Mouse (Mus musculus) activated CD4-positive, CD25-positive, alpha-beta regulatory T cell, adult 4 months (primary cell): ENCODE results near the gene Rspo1. TPM values are rescaled to one million over a fixed set of nuclear protein-coding genes. Genes with fewer than 3 reads are reported as not detected.
"Not testable (repeated sequence)": the region's sequence is repeated elsewhere in the genome, so short reads cannot be mapped to it uniquely, and the experiment has no call there.

Experiments
- ATAC-seq: one replicate; pipeline ENCODE4 v1.8.0; 2017
- polyA plus RNA-seq, 2 experiments: library from polyadenylated mRNA; unstranded; fragments of 100-300 nt; shearing (Covaris generic); gene quantifications; one replicate each; pipeline ENCODE4 v1.2.1; 2017

Rspo1 gene
- not detected for polyA plus RNA-seq

DNA sequence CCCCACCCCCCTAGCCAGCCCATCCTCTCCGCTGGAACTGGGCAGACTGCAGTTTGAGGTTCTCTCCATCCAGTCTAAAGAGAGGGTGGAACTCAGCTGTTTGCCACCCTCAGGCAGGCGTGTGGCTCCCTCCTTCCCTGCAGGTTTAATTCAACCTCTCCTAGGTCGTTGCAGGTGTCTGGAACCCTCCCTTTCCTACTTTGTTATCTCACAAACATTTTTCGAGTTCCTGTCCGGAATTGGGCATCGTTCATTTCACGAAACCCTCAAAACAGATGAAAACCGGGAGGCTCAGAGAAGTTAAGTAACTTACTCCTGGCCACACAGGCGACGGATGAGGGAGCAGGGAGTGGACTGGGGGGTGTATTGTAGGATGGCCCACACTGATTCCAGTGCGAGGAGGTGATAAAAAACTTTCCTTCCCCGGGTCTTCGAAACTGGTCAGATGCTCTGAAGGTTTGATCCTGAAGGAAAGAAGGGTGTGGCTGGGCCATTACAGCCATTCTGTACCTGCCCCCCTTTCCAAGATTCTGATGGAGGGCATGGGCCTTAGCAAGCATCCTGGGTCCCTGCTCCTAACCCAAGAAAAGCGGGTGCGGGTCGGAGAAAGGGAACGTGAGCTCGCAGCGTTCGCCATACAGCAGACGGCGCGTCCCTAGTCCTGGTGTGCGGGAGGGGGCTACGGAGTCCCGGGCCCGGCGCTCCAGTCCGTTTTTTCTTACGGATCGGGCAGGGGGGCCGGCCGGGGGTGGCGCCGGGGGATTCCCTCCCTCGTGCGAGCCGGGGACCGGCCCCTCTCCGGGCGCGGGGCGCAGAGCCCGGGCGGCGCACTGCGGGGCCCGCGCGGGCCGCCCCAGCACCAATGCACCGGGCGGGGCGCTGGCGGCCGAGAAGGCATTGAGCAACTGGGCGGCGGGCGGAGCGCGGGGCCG is at the start of gene Rspo1:
Gene Rspo1 (plus strand): TSS at position 760 of the 932 bp plus-strand sequence.
- ATAC-seq: no peak

DNA sequence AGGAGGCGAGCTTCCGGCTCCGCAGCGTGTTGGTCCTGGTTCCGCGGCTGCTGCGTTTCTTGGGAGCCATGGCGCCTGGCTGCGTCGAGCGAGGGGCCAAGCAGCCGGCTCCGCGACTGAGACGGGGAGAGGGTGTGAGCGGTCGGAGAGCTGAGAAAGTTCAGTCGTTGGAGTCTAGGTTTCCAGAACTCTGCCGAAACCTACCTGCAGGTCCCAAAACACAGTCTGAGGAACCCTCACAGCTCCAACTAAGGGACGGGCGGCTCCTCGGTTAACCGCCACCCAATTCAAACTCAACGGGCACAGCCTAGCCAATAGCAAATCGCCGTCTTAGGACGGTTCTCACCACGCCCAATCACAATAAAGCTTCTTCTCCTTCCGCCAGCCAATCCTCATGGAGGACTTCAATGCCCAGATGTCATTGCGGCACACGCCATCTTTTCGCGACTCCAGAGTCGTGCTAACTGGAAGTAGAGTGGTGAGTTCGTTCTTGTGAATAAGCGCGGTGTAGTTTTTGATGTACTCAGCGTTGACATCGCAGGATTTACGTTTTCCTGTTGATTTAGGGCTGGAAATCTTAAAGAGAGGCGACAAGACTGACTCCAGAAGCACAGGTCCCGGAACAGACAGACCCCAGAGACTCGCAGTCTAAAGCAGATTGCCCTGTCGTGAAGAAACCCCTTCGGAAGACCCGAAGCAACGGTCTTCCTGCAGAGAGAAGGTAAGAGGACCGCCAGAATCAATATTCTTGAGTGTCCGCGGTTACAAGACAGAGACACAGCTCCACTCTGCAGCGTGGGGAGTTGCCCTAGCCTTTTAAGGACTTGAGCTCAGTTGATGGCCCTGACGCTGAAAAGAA is 49.4 kb upstream of the Rspo1 start, which contains the start of gene 9930104L06Rik:
Gene 9930104L06Rik (plus strand): TSS at position 436 of the 859 bp plus-strand sequence.
- peak; percentile 100 for ATAC-seq

DNA sequence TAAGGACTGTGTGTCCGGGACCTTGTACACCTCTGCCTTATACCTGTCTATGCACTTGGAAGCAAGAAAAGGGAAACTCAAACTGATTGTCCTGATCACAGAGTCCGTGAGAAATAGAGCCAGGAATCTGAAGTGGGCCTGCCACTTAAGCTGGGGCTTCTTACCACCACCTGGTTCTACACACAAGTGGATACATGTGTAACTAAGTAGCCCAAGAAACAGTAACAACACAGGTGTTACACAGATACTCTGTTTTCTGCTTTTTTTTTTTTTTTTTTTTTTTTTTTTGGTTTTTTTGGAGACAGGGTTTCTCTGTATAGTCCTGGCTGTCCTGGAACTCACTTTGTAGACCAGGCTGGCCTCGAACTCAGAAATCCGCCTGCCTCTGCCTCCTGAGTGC is 47.0 kb upstream of the Rspo1 start, which contains the start of gene Cdca8:
Gene Cdca8 (minus strand): TSS at position 101 of the 400 bp plus-strand sequence.
- ATAC-seq: not testable (repeated sequence)

DNA sequence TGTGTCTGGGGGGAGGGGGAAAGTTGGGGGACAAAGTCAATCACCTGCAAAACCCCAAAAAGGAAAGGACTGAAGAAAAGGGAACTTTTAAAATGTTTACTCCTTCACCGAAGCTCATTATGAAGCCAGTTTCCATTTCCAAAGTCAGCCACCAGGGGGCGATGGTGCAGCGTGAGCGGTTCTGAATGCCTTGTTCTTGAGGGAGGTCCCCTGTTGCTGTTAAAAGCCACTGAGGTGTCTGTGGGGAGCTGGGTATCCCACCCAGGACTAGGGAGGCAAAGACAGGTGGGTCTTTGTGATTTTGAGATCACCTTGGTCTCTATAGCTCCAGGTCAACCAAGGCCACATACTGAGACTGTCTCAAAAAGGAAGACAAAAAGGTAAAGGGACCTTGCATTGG is 43.2 kb upstream of the Rspo1 start:
- ATAC-seq: peak; percentile 73

DNA sequence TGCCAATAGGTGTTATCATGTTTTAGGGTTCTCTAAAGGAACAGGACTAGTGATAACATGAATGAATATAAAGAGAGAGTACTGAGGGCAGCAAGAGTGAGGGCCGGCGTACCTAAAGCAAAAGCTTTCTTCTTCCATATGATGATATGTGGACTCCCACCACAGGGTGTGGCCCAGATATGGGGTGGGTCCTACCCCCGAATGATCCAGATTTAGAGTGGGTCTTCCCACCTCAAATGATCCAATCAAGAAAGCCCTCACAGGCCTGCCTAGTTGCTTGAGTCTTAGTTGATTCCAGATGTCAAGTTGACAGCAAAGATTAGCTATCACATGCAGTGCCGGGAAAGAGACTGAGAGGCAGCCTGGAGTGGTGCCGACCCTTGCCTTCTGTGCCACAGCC is 42.4 kb upstream of the Rspo1 start:
- no peak for ATAC-seq

DNA sequence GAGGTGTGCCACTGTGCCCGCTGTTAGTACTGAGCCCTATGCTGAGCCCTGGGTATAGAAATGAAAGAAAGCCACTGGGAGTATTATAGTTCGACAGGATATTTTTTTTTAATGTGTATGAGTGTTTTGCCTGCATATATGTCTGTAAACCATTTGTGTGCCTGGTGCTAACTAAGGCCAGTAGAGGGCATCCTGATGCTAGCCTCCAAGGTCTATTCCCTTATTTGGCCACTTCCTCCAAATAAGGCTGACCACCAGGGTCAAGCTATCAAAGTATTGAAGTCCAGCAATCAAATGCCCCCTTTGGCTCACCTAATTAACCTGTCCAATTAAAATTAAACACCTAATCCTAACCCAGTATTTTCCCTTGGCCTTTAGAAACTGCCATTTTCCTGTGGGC is 41.3 kb upstream of the Rspo1 start:
- no peak for ATAC-seq

DNA sequence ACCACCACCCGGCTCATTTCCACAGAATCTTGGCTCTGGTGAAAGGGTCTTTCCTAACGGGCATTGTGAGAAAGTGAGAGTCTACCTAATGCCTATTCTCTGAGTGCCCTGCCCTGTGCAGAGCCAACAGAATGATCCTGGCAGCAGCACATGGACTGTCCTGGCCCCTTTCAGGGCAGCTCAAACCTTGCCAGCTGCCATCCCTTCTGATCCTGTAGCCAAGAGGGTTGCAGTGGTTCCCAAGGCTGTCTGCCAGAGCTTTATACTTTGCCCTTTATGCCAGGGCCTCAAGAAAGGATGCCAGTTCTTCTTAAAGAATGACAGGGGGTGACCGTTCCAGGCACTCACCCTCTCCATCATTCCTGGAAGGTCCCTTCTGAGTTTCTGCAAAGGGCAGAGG is 36.7 kb upstream of the Rspo1 start:
- no peak for ATAC-seq

DNA sequence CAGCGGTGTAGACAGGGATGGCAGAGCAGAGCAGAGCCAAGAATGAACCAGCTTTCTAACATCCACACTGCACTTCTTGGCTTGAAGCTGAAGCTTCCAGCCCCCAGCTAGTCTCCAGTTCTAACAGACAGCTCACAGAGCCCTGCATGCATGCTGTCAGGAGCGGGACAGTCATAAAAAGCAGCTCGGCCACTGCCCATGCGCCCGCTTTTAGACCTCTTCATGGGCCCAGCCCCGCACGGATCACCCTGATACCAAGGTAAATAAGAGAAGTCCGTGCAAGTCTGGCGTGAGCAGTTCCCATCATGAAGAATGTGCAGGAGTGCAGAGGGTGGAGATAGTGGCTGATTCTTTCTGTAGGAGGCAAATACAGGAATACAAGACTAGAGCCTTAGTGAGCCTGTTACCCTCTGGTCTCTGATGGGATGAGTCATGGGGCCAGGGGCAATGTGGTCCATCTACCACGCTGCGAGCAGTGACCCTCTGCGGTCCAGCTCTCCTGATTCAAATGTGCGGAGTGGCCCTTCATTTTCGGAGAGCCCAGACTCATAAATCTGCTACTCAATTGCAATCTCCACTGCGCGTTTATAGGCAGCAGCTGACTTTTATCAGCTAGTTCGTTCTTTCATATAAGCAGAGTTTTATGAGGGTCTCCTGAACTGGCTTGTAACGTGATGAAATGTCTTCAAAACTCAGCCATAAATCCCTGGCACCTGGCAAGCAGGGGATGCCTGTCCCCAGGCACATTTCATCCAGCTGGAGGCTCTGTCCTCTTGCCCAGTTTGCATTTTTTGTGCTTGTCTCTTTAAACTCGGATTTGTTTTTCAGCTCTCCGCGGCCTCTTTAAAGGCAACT is 35.8 kb upstream of the Rspo1 start:
- ATAC-seq: no peak

DNA sequence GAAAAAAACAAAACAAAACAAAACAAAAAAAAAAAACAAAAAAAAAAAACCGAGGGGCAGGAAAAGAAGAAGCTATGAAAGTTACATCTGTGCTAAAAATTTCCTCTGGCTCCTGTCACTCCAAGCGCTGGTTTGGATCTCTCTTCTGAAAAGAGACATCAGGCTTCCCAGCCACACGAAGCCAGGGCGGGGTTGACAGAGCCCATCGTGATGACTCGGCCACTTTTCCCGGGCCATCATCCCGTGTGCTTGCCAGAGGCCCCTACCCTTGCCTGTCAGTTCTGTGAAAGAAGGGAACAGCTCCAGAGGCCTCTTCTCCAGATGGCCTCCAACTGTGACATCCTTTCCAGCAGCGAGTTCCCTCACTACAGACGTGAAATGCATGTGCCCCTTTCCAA is 35.2 kb upstream of the Rspo1 start:
- no peak for ATAC-seq

DNA sequence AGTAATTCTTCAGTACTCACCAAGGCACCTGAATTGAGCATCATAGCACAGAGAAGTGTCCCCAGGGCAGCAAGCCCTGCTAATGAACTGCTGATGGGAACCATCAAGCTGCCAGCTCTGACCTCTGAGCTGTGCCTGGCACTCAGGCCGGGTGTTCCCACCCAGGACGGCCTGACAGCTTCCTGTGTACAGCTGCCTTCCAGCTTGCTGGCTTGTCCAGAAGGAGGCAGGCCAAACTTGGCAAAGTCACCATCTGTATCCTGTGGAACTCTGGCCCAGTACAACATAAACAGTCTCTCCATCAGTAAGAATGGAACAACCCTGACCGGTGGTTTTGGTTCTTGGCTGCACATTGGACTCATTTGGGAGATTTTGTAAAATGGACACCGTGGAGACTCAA is 32.7 kb upstream of the Rspo1 start:
- no peak for ATAC-seq

DNA sequence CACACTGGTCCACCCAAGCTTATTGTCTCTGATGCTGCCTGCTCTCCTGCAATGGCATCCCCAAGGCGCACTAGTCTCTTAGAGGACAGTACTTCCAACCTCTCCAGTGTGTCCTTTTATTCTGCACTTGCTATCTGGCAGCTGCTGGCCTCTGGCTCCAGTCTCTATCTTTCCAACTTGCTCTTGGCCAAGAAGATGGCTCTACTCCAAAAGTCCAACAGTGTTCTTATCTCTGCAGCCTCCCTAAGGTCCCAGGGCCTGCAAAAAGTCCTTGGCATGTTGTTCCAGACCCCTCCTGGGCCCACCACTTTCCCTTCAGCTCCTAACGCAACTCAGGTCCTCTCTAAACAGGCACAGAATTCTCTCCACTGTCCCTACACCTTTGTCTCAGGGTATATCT is 28.9 kb upstream of the Rspo1 start:
- no peak for ATAC-seq

DNA sequence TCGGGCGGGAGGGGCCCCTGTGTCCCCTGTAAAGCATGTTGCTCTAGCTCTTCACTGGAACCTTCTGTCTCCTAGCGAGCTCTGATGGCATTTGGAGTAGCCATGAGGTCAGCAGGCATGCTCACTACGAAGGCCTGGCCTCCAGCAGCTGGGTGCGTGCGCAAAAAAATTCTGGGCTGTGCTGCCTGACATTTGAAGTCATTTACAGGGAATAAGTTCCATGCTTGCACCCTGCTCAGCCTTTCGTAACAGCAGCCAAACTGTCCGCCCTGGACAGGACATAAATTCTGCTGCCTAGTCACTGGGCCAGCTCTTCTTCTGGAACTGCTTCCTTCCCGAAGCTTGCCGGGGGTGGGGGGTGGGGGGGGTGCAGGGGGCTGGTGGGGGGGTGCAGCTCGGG is 27.2 kb upstream of the Rspo1 start:
- no peak for ATAC-seq

DNA sequence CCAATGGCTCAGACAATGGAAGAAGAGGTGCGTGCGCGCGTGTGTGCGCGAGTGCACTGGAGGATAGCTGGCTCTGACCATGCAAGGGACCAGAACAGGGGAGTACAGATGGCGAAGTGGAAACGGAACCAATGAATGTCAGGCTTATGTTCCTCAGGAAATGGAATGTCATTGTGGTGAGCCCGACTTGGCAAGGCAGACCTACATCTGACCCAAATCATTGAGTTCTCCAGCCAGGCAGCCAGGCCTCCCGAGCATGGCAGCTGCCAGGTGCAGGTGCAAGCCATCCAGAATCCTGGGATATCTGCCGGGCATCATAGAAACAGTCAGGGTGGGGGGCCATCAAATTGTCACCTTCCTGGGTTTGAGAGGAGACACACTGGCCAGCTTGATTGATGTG is 25.3 kb upstream of the Rspo1 start:
- ATAC-seq: no peak

DNA sequence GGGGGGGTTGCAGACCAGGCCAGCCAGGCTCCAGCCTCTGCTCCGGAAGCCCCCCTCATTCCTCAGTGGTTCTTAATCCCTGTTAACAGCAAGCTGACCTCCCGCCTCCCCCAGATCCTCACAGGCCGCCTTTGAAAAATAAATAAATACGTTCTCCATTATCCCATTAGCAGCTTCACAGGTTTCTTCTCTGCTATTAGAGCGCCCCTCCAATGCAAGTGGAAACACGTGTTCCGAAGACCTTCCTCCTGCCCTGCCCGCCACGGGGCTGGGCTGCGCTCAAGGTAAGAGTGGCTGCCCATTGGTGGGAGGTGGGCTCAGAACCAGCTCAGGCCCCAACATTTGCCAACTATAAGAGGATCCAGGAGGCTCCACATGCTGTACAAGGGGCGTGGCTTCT is 23.7 kb upstream of the Rspo1 start:
- no peak for ATAC-seq

DNA sequence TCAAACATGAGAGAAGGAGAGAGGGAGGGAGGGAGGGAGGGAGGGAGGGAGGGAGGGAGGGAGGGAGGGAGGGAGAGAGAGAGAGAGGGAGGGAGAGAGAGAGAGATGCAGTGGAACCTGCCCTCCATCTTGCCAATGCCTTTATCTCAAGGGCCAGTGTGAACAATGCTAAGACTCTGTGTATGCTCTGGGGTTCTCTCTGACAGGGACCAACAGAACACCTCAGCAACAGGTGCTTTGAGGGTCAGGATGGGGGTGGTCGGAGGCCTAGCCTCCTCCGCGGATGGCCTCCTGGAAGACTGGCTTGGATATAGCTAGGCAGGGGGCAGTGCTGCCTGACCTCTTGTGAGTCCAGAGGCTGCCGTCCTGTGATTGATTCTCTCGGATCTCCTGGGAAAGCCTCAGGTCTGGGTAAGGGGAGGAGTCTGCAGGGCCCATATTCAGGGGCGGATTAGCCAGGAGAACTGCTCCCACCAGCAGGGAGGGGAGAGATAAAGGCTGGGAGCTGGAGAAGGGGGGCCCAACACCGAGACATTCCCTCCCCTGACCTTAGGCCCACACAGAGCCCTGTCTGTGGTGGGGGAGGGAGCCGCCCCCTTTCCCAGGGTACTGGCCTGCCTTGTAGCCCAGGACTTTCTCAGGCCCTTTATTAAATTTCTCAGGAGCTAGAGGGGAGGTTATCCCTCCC is 21.2 kb upstream of the Rspo1 start:
- ATAC-seq: no peak

DNA sequence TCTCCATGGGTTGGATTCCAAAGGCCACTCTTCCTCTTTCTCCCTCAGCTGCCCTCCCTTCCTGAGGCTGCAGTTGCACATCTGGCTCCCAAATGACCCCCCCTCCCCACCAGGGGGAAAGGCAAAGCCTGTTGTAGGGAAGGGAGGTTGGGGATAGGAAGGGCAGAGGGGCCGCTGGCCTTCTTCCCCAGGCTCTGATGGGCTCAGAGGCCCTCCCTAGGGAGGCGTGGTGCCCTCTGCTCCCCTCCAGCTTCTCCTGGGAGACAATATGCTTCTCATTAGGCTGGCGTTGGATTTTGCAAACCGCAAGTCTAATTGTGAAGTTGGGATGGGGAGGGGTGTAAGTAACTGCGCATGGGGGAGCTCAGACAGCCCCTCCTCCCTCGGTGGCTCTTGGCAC is 17.5 kb upstream of the Rspo1 start:
- ATAC-seq: no peak

DNA sequence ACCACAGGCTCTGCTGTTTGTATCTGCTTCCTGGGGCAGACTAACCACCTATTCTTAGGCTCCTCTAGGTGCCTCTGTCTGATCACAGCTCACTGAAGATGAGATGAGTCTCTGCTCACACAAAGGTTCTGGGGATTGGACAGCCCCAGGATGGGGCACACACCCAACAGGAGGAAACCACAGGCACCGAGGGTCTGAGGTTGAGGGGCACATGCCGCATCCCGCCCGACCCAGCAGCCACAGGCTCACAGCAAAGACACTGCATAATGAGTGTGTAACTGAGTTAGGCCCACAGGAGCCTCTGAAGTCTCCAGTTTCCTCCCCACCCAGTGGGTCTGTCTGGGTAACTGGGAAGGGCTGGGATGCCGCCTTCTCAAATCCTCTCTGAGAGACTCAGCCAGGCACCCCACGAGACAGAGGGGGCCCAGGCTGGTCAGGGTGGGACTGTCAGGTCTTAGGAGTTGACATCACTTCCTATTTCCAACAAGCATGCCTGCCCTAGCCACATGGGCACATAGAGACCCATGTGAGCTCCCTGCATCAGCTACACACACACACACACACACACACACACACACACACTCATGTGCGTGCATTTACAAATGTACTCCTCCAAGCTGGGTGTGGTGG is 16.9 kb upstream of the Rspo1 start:
- no peak for ATAC-seq

DNA sequence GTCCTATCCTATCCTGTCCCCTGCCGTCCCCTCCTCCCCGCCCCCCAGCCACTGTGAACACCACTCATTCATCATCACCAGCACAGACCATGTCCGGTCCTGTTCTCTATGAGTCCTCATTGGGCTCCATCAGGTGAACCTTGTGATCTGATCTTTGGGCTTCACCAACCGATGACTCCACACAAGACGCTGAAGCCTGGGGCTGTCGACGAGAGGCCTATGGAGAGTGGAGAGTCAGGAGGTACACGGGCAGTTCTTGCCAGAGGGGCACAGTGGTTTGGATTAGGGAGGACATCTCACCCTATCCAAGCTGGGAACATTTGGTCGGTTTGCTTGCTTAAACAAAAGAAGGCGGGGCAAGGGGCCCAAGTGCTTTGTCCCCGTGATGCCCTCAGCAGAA is 16.0 kb upstream of the Rspo1 start:
- ATAC-seq: no peak

DNA sequence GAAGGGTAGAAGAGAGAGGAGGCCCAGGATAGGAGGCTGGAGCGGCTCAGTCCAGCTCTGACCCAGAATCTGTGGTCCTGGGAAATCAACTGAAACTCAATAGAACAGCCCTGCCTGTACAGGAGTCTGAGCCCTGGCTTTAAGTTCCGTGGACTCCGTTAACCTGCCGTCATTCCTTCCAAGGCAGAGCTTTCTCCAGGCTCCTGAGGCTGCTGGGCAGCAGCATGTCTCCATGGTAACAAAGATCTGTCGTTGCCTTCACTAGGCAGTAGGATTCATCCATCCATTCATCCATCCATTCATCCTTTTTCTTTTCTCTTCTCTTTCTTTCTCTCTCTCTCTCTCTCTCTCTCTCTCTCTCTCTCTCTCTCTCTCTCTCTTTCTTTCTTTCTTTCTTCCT is 15.6 kb upstream of the Rspo1 start:
- no peak for ATAC-seq

DNA sequence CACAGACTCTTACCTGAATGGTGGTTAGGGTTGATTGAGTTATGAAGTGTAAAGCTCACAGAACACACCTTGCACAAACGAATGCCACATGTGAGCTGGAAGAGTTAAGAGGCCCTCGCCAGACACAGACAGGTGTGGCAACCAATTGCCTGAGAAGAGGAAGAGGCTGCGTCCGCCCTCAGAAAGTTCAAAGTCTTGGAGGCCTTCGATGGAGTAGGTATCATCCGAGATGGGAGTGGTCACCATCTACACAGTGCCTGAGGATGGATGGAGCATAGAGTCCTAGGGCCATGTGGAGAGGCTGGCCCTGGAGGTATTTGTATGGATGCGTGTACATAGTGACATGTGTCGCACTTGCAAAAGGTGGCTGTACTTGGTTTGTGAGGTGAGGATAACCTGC is 15.1 kb upstream of the Rspo1 start:
- ATAC-seq: no peak

DNA sequence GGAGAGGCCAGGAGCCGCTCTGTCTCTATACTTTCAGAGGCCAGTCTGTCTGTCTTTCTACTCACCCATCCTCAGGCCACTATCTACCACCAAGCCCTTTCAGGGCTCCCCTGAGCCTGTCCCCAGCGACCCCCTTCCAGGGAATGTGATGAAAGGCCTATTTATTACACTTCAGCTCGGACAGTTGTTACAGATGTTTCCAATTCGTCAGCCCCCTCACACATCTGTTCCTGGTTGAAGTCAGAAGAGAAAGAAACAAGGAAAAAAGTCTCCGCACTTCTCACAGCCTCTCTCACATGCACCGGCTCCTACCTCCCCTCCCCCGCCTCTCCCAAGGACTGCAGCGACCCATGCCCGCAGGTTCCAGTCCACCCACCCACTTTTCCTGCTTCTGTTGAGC is 13.9 kb upstream of the Rspo1 start:
- ATAC-seq: no peak
